Mouse (Mus musculus) adrenal gland, postnatal 10 days (tissue): Measurements from ENCODE around the gene Slc7a4. TPM values are rescaled to one million over a fixed set of nuclear protein-coding genes. Genes with fewer than 3 reads are reported as not detected.

Source experiments
- total RNA-seq, 2 experiments: library from RNA; stranded (reverse); gene quantifications; 2 replicates each; pipeline ENCODE4 v1.2.3; 2021

The Slc7a4 gene
- total RNA-seq, 2 experiments from 2014 or later: 5.5 to 9.0 TPM

Other genes with a start within 250 kb of the Slc7a4 start
- gene Snap29, start 177.2 kb downstream of the Slc7a4 start, total RNA-seq: 10 to 100 TPM; 19.8 to 19.9 TPM
- 10 to 100 TPM; 61.7 to 73.1 TPM for gene Pi4ka, start 176.9 kb downstream of the Slc7a4 start, total RNA-seq
- 10 to 100 TPM; 28.5 to 31.7 TPM for gene Crkl, start 131.2 kb downstream of the Slc7a4 start, total RNA-seq
- gene Aifm3, start 93.6 kb downstream of the Slc7a4 start, total RNA-seq: 1 to 10 TPM; 3.6 to 4.5 TPM
- gene Lztr1, start 74.5 kb downstream of the Slc7a4 start, total RNA-seq: 10 to 100 TPM; 60.1 to 70.9 TPM
- gene Thap7, start 52.1 kb downstream of the Slc7a4 start, total RNA-seq: 10 to 100 TPM; 27.1 to 28.4 TPM
- under 1 TPM; 0.48 to 0.58 TPM for gene Lrrc74b, start 22.0 kb downstream of the Slc7a4 start, total RNA-seq
- under 1 TPM; 0.69 to 0.97 TPM for gene P2rx6, start 21.3 kb downstream of the Slc7a4 start, total RNA-seq
- 10 to 100 TPM; 24.4 to 28.0 TPM for gene Smpd4, start 36.1 kb upstream of the Slc7a4 start, total RNA-seq
- gene Ccdc74a, start 63.3 kb upstream of the Slc7a4 start, total RNA-seq: 1 to 10 TPM; 2.5 to 3.2 TPM
- gene Med15, start 149.7 kb upstream of the Slc7a4 start, total RNA-seq: 10 to 100 TPM; 42.7 to 55.3 TPM
- 10 to 100 TPM; 30.6 to 47.9 TPM for gene Klhl22, start 176.4 kb upstream of the Slc7a4 start, total RNA-seq
- gene Scarf2, start 214.1 kb upstream of the Slc7a4 start, total RNA-seq: 10 to 100 TPM; 15.0 to 16.7 TPM
- gene B830017H08Rik, start 249.9 kb upstream of the Slc7a4 start, total RNA-seq: not detected